Mouse (Mus musculus): Measurements from ENCODE around the gene Zfx. TPM values are rescaled to one million over a fixed set of nuclear protein-coding genes. Genes with fewer than 3 reads are reported as not detected.

Gene Zfx
- total and polyA plus RNA-seq, 3 experiments = 10.0 to 21.4 (median 16.0) TPM

DNA sequence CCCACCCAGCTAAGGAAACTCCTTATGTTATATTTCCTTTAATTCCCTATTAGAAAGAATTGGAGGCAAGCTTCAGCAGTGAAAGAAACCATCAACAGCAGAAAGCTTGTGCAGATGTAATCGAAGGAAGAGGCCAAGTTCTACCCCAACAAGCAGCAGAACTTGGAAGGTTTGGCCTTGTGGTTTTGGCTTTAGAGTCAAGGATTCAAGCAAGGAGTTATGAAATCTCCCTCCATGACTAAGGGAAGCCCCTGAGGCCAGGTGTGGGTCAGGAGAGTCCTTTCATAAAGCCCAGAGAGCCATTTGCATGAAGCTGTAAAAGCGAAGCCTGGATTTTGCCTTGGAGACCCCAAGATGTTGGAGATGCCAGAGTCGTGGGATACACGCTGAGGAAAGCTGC, 11.6 kb upstream of the Zfx start:
- Histone ChIP-seq H3K36me3 (ENCODE audit: control insufficient read depth in 1 of 2, insufficient read depth in 2 of 2, low read length in 2 of 2) (no peaks in the 10 kb centered on the region), H3K27ac (ENCODE audit: control insufficient read depth, low read depth, low read length) (no peak overlapping the region), H3K9me3 (replicated peaks; ENCODE audit: insufficient read depth, low read length) (no peaks in the 10 kb centered on the region), H3K27me3 (ENCODE audit: control insufficient read depth in 1 of 2, insufficient read depth in 2 of 2, low read length in 2 of 2) (no peaks in the 10 kb centered on the region), H3K9ac (ENCODE audit: control insufficient read depth, low read depth, low read length, poor library complexity, severe bottlenecking) (no peak overlapping the region), H3K4me1 (ENCODE audit: control insufficient read depth in 1 of 2, insufficient read depth in 2 of 2, low read length in 2 of 2) (peaks cover 0 to 9% of the 10 kb centered on the region in 2 experiments; a peak in 3 of 4 replicates), H3K4me3 (ENCODE audit: control insufficient read depth in 1 of 2, insufficient read depth in 1 of 2, low read depth in 2 of 2, low read length in 2 of 2) (no peak overlapping the region), H3K79me2 (ENCODE audit: control insufficient read depth, insufficient read depth, low read length, poor library complexity) (no peaks in the 10 kb centered on the region)
- TF ChIP-seq ZNF384 (IDR thresholded peaks at IDR 0.05; ENCODE audit: low read depth, low read length) = no peak
- TF ChIP-seq CTCF (IDR thresholded peaks at IDR 0.05 in 2 of 3, conservative IDR thresholded peaks at IDR 0.05 in 1 of 3; ENCODE audit: control insufficient read depth in 1 of 3, insufficient read depth in 1 of 3, low read depth in 2 of 3, low read length in 3 of 3, poor library complexity in 1 of 3, severe bottlenecking in 1 of 3) = no peak
- TF ChIP-seq POLR2A (IDR thresholded peaks at IDR 0.05; ENCODE audit: control insufficient read depth in 1 of 2, insufficient read depth in 1 of 2, low read depth in 1 of 2, low read length in 2 of 2, poor library complexity in 1 of 2) = no peak
- no peak for TF ChIP-seq POLR2AphosphoS5 (IDR thresholded peaks at IDR 0.05; ENCODE audit: borderline replicate concordance, low read depth, low read length)
- TF ChIP-seq TBP (IDR thresholded peaks at IDR 0.05; ENCODE audit: low read depth, low read length) = no peak
- TF ChIP-seq GATA1 (IDR thresholded peaks at IDR 0.05; ENCODE audit: low read depth, low read length) = no peak
- no peak for TF ChIP-seq TAL1 (IDR thresholded peaks at IDR 0.05; ENCODE audit: low read length)
- no peak for TF ChIP-seq USF2 (IDR thresholded peaks at IDR 0.05; ENCODE audit: borderline replicate concordance in 1 of 2, insufficient read depth in 1 of 2, low read depth in 1 of 2, low read length in 2 of 2)
- DNase-seq (ENCODE audit: low read depth, low spot score) = no peak

DNA sequence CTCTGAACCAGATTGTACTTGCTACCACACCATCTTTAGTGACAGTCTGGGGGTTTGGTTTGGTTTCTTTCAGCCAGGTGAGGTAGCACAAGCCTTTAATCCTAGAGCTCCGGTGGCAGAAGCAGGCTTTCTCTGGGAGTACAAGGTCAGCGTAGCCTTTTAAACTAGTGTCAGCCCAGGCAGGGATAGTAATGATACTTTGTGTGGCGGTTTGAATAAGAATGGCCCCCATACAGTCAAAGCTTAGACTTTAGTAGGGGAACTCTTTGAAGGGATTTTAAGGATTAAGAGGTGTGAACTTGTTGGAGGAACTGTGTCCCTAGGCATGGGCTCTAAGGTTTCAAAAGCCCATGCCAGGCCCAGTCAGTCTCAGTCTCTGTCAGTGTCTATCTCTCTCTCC, 10.0 kb upstream of the Zfx start:
- H3K36me3 ChIP-seq (ENCODE audit: control insufficient read depth in 1 of 2, insufficient read depth in 2 of 2, low read length in 2 of 2) = no peaks in the 10 kb centered on the region
- no peaks in the 10 kb centered on the region for H3K27me3 ChIP-seq (ENCODE audit: control insufficient read depth in 1 of 2, insufficient read depth in 2 of 2, low read length in 2 of 2)
- no peak overlapping the region for H3K4me3 ChIP-seq (ENCODE audit: control insufficient read depth in 1 of 2, insufficient read depth in 1 of 2, low read depth in 2 of 2, low read length in 2 of 2)
- no peaks in the 10 kb centered on the region for H3K9me3 ChIP-seq (replicated peaks; ENCODE audit: insufficient read depth, low read length)
- no peak for DNase-seq (ENCODE audit: low read depth, low spot score)
- H3K4me1 ChIP-seq (ENCODE audit: control insufficient read depth in 1 of 2, insufficient read depth in 2 of 2, low read length in 2 of 2) = peaks cover 0 to 6% of the 10 kb centered on the region in 2 experiments; a peak in 3 of 4 replicates
- no peaks in the 10 kb centered on the region for H3K79me2 ChIP-seq (ENCODE audit: control insufficient read depth, insufficient read depth, low read length, poor library complexity)
- TF ChIP-seq CHD1 (IDR thresholded peaks at IDR 0.05; ENCODE audit: low read depth, low read length) = no peak
- no peak for TF ChIP-seq RAD21 (IDR thresholded peaks at IDR 0.05; ENCODE audit: low read depth, low read length)
- no peak for TF ChIP-seq JUND (IDR thresholded peaks at IDR 0.05; ENCODE audit: low read depth, low read length)
- TF ChIP-seq ZC3H11A (IDR thresholded peaks at IDR 0.05; ENCODE audit: low read depth, low read length) = no peak
- H3K9ac ChIP-seq (ENCODE audit: control insufficient read depth, low read depth, low read length, poor library complexity, severe bottlenecking) = no peak overlapping the region
- no peak overlapping the region for H3K27ac ChIP-seq (ENCODE audit: control insufficient read depth, low read depth, low read length)

DNA sequence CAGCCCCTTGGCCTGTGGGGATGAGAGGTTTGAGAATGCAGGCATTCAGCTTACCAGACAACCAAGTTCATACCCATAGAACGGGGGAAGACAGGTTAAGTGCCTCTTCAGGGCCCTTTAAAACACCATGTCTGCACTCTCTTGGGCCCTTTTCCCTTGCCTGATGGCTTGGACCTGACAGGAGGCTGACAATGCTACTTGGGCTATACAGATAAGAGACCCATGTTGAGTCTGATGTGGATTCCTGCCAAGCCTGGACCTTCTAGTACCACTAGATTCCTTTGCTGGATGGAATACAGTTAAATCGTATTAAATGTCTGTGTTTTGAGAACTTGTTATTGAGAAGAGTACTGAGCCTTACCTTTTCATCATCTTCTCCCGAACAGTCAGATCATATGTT, 8.7 kb upstream of the Zfx start:
- DNase-seq (ENCODE audit: low read depth, low spot score) = peak; percentile 60
- H3K27ac ChIP-seq (ENCODE audit: control insufficient read depth, low read depth, low read length) = no peak overlapping the region
- TF ChIP-seq TCF12 (IDR thresholded peaks at IDR 0.05; ENCODE audit: low read depth, low read length) (0 out of 2 replicates have a peak, but pooled peaks have one; percentile 6), JUND (IDR thresholded peaks at IDR 0.05; ENCODE audit: low read depth, low read length) (no peak), TAL1 (IDR thresholded peaks at IDR 0.05; ENCODE audit: low read length) (0 out of 2 replicates have a peak, but pooled peaks have one; percentile 6), GATA1 (IDR thresholded peaks at IDR 0.05; ENCODE audit: low read depth, low read length) (peak; percentile 52; the same call in 1 of the 2 replicates)
- H3K36me3 ChIP-seq (ENCODE audit: control insufficient read depth in 1 of 2, insufficient read depth in 2 of 2, low read length in 2 of 2) = no peaks in the 10 kb centered on the region
- H3K9me3 ChIP-seq (replicated peaks; ENCODE audit: insufficient read depth, low read length) = no peaks in the 10 kb centered on the region
- no peak overlapping the region for H3K9ac ChIP-seq (ENCODE audit: control insufficient read depth, low read depth, low read length, poor library complexity, severe bottlenecking)
- no peak overlapping the region for H3K4me3 ChIP-seq (ENCODE audit: control insufficient read depth in 1 of 2, insufficient read depth in 1 of 2, low read depth in 2 of 2, low read length in 2 of 2)
- H3K79me2 ChIP-seq (ENCODE audit: control insufficient read depth, insufficient read depth, low read length, poor library complexity) = no peaks in the 10 kb centered on the region
- no peaks in the 10 kb centered on the region for H3K27me3 ChIP-seq (ENCODE audit: control insufficient read depth in 1 of 2, insufficient read depth in 2 of 2, low read length in 2 of 2)
- H3K4me1 ChIP-seq (ENCODE audit: control insufficient read depth in 1 of 2, insufficient read depth in 2 of 2, low read length in 2 of 2) = peaks cover 0 to 6% of the 10 kb centered on the region in 2 experiments; a peak in 3 of 4 replicates

Measured in MEL (cell line).